ENCODE assay signal across 8 mouse cellular contexts in the genomic region with DNA sequence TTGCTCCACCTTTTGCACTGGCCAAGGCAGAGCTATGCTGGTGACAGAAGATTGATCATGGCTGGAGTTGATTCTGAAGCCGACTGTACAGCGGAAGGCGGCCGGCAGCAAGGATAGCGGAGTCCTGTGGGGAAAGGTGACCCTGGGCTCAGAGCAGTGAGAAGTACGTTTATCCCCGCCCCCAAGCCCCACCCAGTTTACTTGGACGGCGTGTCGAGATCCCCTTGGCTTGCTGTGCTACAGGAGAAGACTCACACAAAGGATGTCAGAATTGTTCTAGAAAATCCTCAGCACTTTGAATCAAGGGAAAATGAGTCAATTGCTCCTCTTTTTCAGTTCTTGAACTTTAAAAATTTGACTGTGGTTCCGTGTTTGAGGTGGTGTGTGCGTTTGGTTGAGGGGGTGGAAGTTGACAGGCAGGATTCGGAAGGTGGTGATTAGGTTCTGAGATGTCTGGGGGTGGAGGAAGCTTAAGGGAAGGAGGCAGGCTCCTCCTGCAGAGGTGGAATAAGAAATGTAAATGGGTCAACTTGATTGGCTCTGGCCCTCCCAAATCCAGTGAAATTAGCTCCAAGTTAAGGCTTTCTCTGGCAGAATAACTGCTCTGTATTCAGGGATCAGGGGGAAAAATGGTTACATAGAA.
DNase-seq lines count a peak whose midpoint lies in the region; ATAC-seq lines count a peak whose summit lies in the region.

No protein-coding gene starts in this region.

- no peak overlapping the region for H3K4me3 ChIP-seq in hindbrain, embryonic 11.5 days (ENCODE audit: low read depth, low read length)
- H3K4me3 ChIP-seq in liver, embryonic 16.5 days (ENCODE audit: low read depth, low read length) = peak overlapping the region; percentile 41
- H3K4me3 ChIP-seq in neural tube, embryonic 15.5 days (replicated peaks) = peak overlapping the region; percentile 14

- no peaks in the 10 kb centered on the region for H3K9me3 ChIP-seq in hindbrain, embryonic 11.5 days (ENCODE audit: control insufficient read depth, low read length)
- no peaks in the 10 kb centered on the region for H3K9me3 ChIP-seq in liver, embryonic 16.5 days (replicated peaks; ENCODE audit: control insufficient read depth, low read length)
- H3K9me3 ChIP-seq in neural tube, embryonic 15.5 days (replicated peaks) = no peaks in the 10 kb centered on the region

- H3K27ac ChIP-seq in hindbrain, embryonic 11.5 days (ENCODE audit: low read depth, low read length) = no peak overlapping the region
- 0 out of 2 replicates have a peak overlapping the region, but pooled peaks have one; percentile 31 for H3K27ac ChIP-seq in liver, embryonic 16.5 days (ENCODE audit: low read length)
- H3K27ac ChIP-seq in neural tube, embryonic 15.5 days (replicated peaks) = no peak overlapping the region

- 1% methylated on average over 13 of the region's 13 CpGs for WGBS in hindbrain, embryonic 11.5 days
- WGBS in liver, embryonic 16.5 days (ENCODE audit: insufficient replicate concordance) = under 1% methylated on average over 13 of the region's 13 CpGs
- 5% methylated on average over 13 of the region's 13 CpGs for WGBS in neural tube, embryonic 15.5 days

- DNase-seq in adrenal gland, postnatal 36 days = peak; percentile 15 to 25
- DNase-seq in adrenal gland, adult 18-20 months (ENCODE audit: low spot score in 2 of 2) = no peak
- DNase-seq in ZHBTc4 (ENCODE audit: low read depth, low spot score) = peak; percentile 93
- peak; percentile 35 for DNase-seq in hindbrain, embryonic 11.5 days (ENCODE audit: low spot score)
- DNase-seq in spleen, postnatal 4 days (ENCODE audit: low spot score in 2 of 2) = no peak
- DNase-seq in cerebellum, adult 11 months = no peak

- peak; percentile 26; the same call in 1 of the 2 replicates for ATAC-seq in hindbrain, embryonic 11.5 days (ENCODE audit: low FRiP score)
- ATAC-seq in liver, embryonic 16.5 days (ENCODE audit: low read depth) = no peak
- ATAC-seq in neural tube, embryonic 15.5 days (ENCODE audit: low FRiP score) = no peak

- H3K4me1 ChIP-seq in hindbrain, embryonic 11.5 days (replicated peaks; ENCODE audit: control insufficient read depth, insufficient read depth, low read length) = no peaks in the 10 kb centered on the region; the same call in 1 of the 2 replicates
- no peaks in the 10 kb centered on the region; the same call in none of the 2 replicates for H3K4me1 ChIP-seq in liver, embryonic 16.5 days (ENCODE audit: control insufficient read depth, low read depth, low read length)
- peaks cover 9% of the 10 kb centered on the region for H3K4me1 ChIP-seq in neural tube, embryonic 15.5 days

- peak overlapping the region; percentile 27; the same call in 1 of the 2 replicates for H3K4me2 ChIP-seq in hindbrain, embryonic 11.5 days (replicated peaks; ENCODE audit: low read depth, low read length)
- peak overlapping the region; percentile 62 for H3K4me2 ChIP-seq in liver, embryonic 16.5 days (ENCODE audit: low read depth, low read length)
- H3K4me2 ChIP-seq in neural tube, embryonic 15.5 days = peak overlapping the region; percentile 54

- no peak overlapping the region for H3K9ac ChIP-seq in hindbrain, embryonic 11.5 days (ENCODE audit: low read depth, low read length)
- H3K9ac ChIP-seq in liver, embryonic 16.5 days (ENCODE audit: low read depth, low read length) = no peak overlapping the region
- no peak overlapping the region for H3K9ac ChIP-seq in neural tube, embryonic 15.5 days (replicated peaks)

- no peaks in the 10 kb centered on the region for H3K27me3 ChIP-seq in hindbrain, embryonic 11.5 days (ENCODE audit: control insufficient read depth, insufficient read depth, low read length)
- no peaks in the 10 kb centered on the region for H3K27me3 ChIP-seq in liver, embryonic 16.5 days (ENCODE audit: control insufficient read depth, insufficient read depth, low read depth, low read length)
- no peaks in the 10 kb centered on the region for H3K27me3 ChIP-seq in neural tube, embryonic 15.5 days (replicated peaks)

- H3K36me3 ChIP-seq in hindbrain, embryonic 11.5 days (ENCODE audit: control insufficient read depth, insufficient read depth, low read length) = no peaks in the 10 kb centered on the region
- H3K36me3 ChIP-seq in liver, embryonic 16.5 days (ENCODE audit: control insufficient read depth, insufficient read depth) = no peaks in the 10 kb centered on the region
- H3K36me3 ChIP-seq in neural tube, embryonic 15.5 days = no peaks in the 10 kb centered on the region

Comparison
In these comparisons a context has a peak if more than half of its experiments do, and no peak if none do; other contexts are left out.
1. DNase-seq: peak in adrenal gland, postnatal 36 days (2 of 2), ZHBTc4 (single experiment) and hindbrain, embryonic 11.5 days (single experiment); none in adrenal gland, adult 18-20 months (0 of 2), spleen, postnatal 4 days (0 of 2) and cerebellum, adult 11 months (single experiment).
2. Peak in every context shown above with its lines, with median percentiles within 50 percentile points of each other: H3K4me2 ChIP-seq.